In the genomic region with DNA sequence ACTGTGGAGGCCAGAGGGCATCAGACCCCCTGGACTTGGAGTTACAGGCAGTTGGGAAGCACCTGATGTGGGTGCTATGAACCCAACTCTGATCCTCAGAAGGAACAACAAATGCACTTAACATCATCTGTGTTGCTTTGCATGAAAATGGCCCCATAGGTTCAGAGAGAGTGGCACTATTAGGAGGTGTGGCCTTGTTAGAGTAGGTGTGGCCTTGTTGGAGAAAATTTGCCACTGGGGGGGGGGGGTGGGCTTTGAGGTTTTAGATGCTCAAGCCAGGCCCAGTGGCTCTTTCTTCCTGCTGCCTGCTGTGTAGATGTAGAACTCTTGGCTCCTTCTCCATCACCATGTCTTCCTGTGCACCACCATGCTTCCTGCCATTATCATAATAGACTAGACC, we compare ENCODE assay signal across 13 mouse cellular contexts. TPM values are rescaled to one million over a fixed set of nuclear protein-coding genes. Genes with fewer than 3 reads are reported as not detected.
"Had no signal": no experiment of that assay in that cellular context is flagged by ENCODE, and none has a peak within 500 bp of the region (broad histone marks: within the 10 kb centered on the region; RNA-seq: fewer than 3 reads in every experiment).

No protein-coding gene starts in this region.

- H3K27ac ChIP-seq: limb, embryonic 12.5 days; lung, embryonic 15.5 days; macrophage; midbrain, embryonic 12.5 days had no signal

- ATAC-seq: intestine, embryonic 16.5 days; liver, postnatal 0 days had no signal

- H3K27me3 ChIP-seq: limb, embryonic 12.5 days; lung, embryonic 15.5 days had no signal

- H3K9me3 ChIP-seq: limb, embryonic 12.5 days; lung, embryonic 15.5 days; megakaryocyte, embryonic 14.5 days; midbrain, embryonic 12.5 days had no signal

- H3K4me3 ChIP-seq: limb, embryonic 12.5 days; lung, embryonic 15.5 days; midbrain, embryonic 12.5 days had no signal

- H3K36me3 ChIP-seq: limb, embryonic 12.5 days; lung, embryonic 15.5 days; midbrain, embryonic 12.5 days had no signal

- DNase-seq: kidney, adult 2 months; kidney, postnatal 25 days; liver, postnatal 0 days; lung, postnatal 14 days; right cerebral cortex, postnatal 14 days; thymus, postnatal 36 days had no signal

- H3K9ac ChIP-seq: limb, embryonic 12.5 days; liver, postnatal 0 days; lung, embryonic 15.5 days; midbrain, embryonic 12.5 days had no signal

RNA-seq across cellular contexts. Expression of gene Slc1a3, which starts 5.1 kb away (rescaled TPM):
- total RNA-seq: neutrophil, adult 5-6 weeks had no signal
